Mouse (Mus musculus) heart, embryonic 10.5 days (tissue): Measurements from ENCODE around the gene Lgr4. TPM values are rescaled to one million over a fixed set of nuclear protein-coding genes. Genes with fewer than 3 reads are reported as not detected.
A peak's percentile ranks its signal among the peaks of the same experiment; 100 is the strongest.
"Not testable (repeated sequence)": the region's sequence is repeated elsewhere in the genome, so short reads cannot be mapped to it uniquely, and the experiment has no call there.

Experiments
- DNase-seq: peaks from one replicate; pipeline ENCODE4 v3.0.0-alpha.2; 2017; ENCODE audit warnings: low spot score
- H3K27ac ChIP-seq: fragments of 300-500 bp; sonication (generic); 2 replicates; pipeline ENCODE4 v1.5.1; 2016; ENCODE audit warnings: mild to moderate bottlenecking
- H3K27me3 ChIP-seq: fragments of 300-500 bp; sonication (generic); 2 replicates; pipeline ENCODE4 v1.6.1; 2016; ENCODE audit warnings: mild to moderate bottlenecking; ENCODE audit not compliant: poor library complexity, insufficient read depth, severe bottlenecking
- H3K36me3 ChIP-seq: fragments of 300-500 bp; sonication (generic); 2 replicates; pipeline ENCODE4 v1.6.1; 2016; ENCODE audit warnings: mild to moderate bottlenecking, moderate library complexity
- H3K4me1 ChIP-seq: fragments of 300-500 bp; sonication (generic); 2 replicates; pipeline ENCODE4 v1.6.1; 2016; ENCODE audit warnings: mild to moderate bottlenecking
- H3K4me3 ChIP-seq: fragments of 300-500 bp; sonication (generic); 2 replicates; pipeline ENCODE4 v1.5.1; 2016; ENCODE audit warnings: mild to moderate bottlenecking, moderate library complexity
- H3K9me3 ChIP-seq: fragments of 300-500 bp; sonication (generic); 2 replicates; pipeline ENCODE4 v1.6.1; 2016; ENCODE audit warnings: mild to moderate bottlenecking, moderate library complexity
- WGBS: fragments of 180-500 bp; shearing (Covaris S2); methylation state at CpG from one replicate; pipeline ENCODE4 v1.1.7; 2016; 5-methylcytosine and 5-hydroxymethylcytosine counted together
- polyA plus RNA-seq: library from polyadenylated mRNA; unstranded; fragments of >200 nt; fragmentation: Nextera tagmentation; extraction: Ambion mirVana; gene quantifications from 2 replicates; pipeline ENCODE4 v1.2.1, GENCODE M21; 2016

Gene Lgr4
- 10.2 and 12.7 TPM in 2 replicates for polyA plus RNA-seq

- Histone ChIP-seq H3K27me3 (no peaks in the 10 kb centered on the region), H3K27ac (peak within 1 kb of the TSS; percentile 99), H3K4me1 (peaks cover 34% of the 10 kb centered on the region), H3K9me3 (no peaks in the 10 kb centered on the region), H3K36me3 (no peaks in the 10 kb centered on the region), H3K4me3 (peak within 1 kb of the TSS; percentile 95)
- WGBS = under 1% methylated on average over 104 of the region's 111 CpGs
- peak; percentile 99 for DNase-seq
These were observed at the start of gene Lgr4 for GRCm38 (mm10) chr2:109917496-109918413. Lgr4 (plus strand) TSS chr2:109917647.

- WGBS = 70% methylated on average over 4 of the region's 4 CpGs
These were observed 38.0 kb upstream of the Lgr4 start for GRCm38 (mm10) chr2:109879429-109879828.

GRCm38 (mm10) chr2:109881111-109881510, 36.3 kb upstream of the Lgr4 start:
- no peaks in the 10 kb centered on the region for H3K4me1 ChIP-seq
- no peak overlapping the region for H3K27ac ChIP-seq
- WGBS = 50% methylated on average over 2 of the region's 2 CpGs
- no peak overlapping the region for H3K4me3 ChIP-seq
- no peaks in the 10 kb centered on the region for H3K9me3 ChIP-seq
- no peaks in the 10 kb centered on the region for H3K27me3 ChIP-seq
- no peak for DNase-seq
- H3K36me3 ChIP-seq = no peaks in the 10 kb centered on the region

More at GRCm38 (mm10) chr2:109879429-109879828, 38.0 kb upstream of the Lgr4 start:
- H3K27me3 ChIP-seq, H3K9me3 ChIP-seq, H3K27ac ChIP-seq, H3K4me1 ChIP-seq, H3K36me3 ChIP-seq, H3K4me3 ChIP-seq, DNase-seq: not testable (repeated sequence)

GRCm38 (mm10) chr2:109881625-109882024, 35.8 kb upstream of the Lgr4 start:
- H3K4me1 ChIP-seq = no peaks in the 10 kb centered on the region
- 53% methylated on average over 1 of the region's 1 CpGs for WGBS
- no peaks in the 10 kb centered on the region for H3K36me3 ChIP-seq
- H3K9me3 ChIP-seq = no peaks in the 10 kb centered on the region
- no peak for DNase-seq
- no peaks in the 10 kb centered on the region for H3K27me3 ChIP-seq
- no peak overlapping the region for H3K27ac ChIP-seq
- no peak overlapping the region for H3K4me3 ChIP-seq

GRCm38 (mm10) chr2:109884106-109884505, 33.3 kb upstream of the Lgr4 start:
- Histone ChIP-seq H3K27me3 (no peaks in the 10 kb centered on the region), H3K9me3 (no peaks in the 10 kb centered on the region), H3K4me1 (no peaks in the 10 kb centered on the region), H3K27ac (no peak overlapping the region), H3K36me3 (no peaks in the 10 kb centered on the region), H3K4me3 (no peak overlapping the region)
- no peak for DNase-seq
- 76% methylated on average over 4 of the region's 4 CpGs for WGBS

- Histone ChIP-seq H3K36me3 (no peaks in the 10 kb centered on the region), H3K27me3 (no peaks in the 10 kb centered on the region), H3K9me3 (no peaks in the 10 kb centered on the region), H3K4me1 (no peaks in the 10 kb centered on the region), H3K4me3 (no peak overlapping the region), H3K27ac (no peak overlapping the region)
- no peak for DNase-seq
- WGBS = 57% methylated on average over 4 of the region's 4 CpGs
These were observed 32.9 kb upstream of the Lgr4 start for GRCm38 (mm10) chr2:109884507-109884906.

GRCm38 (mm10) chr2:109890068-109890467, 27.4 kb upstream of the Lgr4 start:
- H3K4me3 ChIP-seq = peak overlapping the region; percentile 95
- H3K9me3 ChIP-seq = no peaks in the 10 kb centered on the region
- WGBS = 34% methylated on average over 4 of the region's 4 CpGs
- H3K4me1 ChIP-seq = peaks cover 7% of the 10 kb centered on the region; the same call in 1 of the 2 replicates
- H3K27me3 ChIP-seq = no peaks in the 10 kb centered on the region
- peak overlapping the region; percentile 99 for H3K27ac ChIP-seq
- DNase-seq = no peak
- peaks cover 10% of the 10 kb centered on the region for H3K36me3 ChIP-seq

GRCm38 (mm10) chr2:109890597-109890996, 26.9 kb upstream of the Lgr4 start, which contains the start of gene Lin7c:
Lin7c (plus strand) TSS chr2:109890853.
- Histone ChIP-seq H3K27ac (peak within 1 kb of the TSS; percentile 99), H3K4me3 (peak within 1 kb of the TSS; percentile 95), H3K9me3 (no peaks in the 10 kb centered on the region), H3K4me1 (peaks cover 7% of the 10 kb centered on the region; the same call in 1 of the 2 replicates), H3K27me3 (no peaks in the 10 kb centered on the region), H3K36me3 (peaks cover 15% of the 10 kb centered on the region)
- under 1% methylated on average over 42 of the region's 42 CpGs for WGBS
- DNase-seq = peak; percentile 98

GRCm38 (mm10) chr2:109891031-109891430, 26.4 kb upstream of the Lgr4 start:
- DNase-seq = peak; percentile 83

GRCm38 (mm10) chr2:109891471-109891870, 26.0 kb upstream of the Lgr4 start:
- H3K27me3 ChIP-seq = no peaks in the 10 kb centered on the region
- H3K27ac ChIP-seq = peak overlapping the region; percentile 99
- 48% methylated on average over 4 of the region's 4 CpGs for WGBS
- no peak for DNase-seq
- H3K9me3 ChIP-seq = no peaks in the 10 kb centered on the region
- H3K4me3 ChIP-seq = peak overlapping the region; percentile 95
- H3K36me3 ChIP-seq = peaks cover 24% of the 10 kb centered on the region
- peaks cover 7% of the 10 kb centered on the region; the same call in 1 of the 2 replicates for H3K4me1 ChIP-seq

More at GRCm38 (mm10) chr2:109891031-109891430, 26.4 kb upstream of the Lgr4 start:
- Histone ChIP-seq H3K4me1 (peaks cover 7% of the 10 kb centered on the region; the same call in 1 of the 2 replicates), H3K27ac (peak overlapping the region; percentile 99), H3K4me3 (peak overlapping the region; percentile 95), H3K36me3 (peaks cover 20% of the 10 kb centered on the region), H3K27me3 (no peaks in the 10 kb centered on the region), H3K9me3 (no peaks in the 10 kb centered on the region)
- WGBS = under 1% methylated on average over 34 of the region's 34 CpGs

GRCm38 (mm10) chr2:109896311-109896710, 21.1 kb upstream of the Lgr4 start:
- no peak for DNase-seq
- peaks cover 66% of the 10 kb centered on the region for H3K36me3 ChIP-seq
- no peak overlapping the region for H3K27ac ChIP-seq
- 86% methylated on average over 7 of the region's 7 CpGs for WGBS
- H3K27me3 ChIP-seq = no peaks in the 10 kb centered on the region
- H3K4me1 ChIP-seq = peaks cover 7% of the 10 kb centered on the region; the same call in 1 of the 2 replicates
- no peaks in the 10 kb centered on the region for H3K9me3 ChIP-seq
- H3K4me3 ChIP-seq = no peak overlapping the region

GRCm38 (mm10) chr2:109902869-109903268, 14.6 kb upstream of the Lgr4 start:
- Histone ChIP-seq H3K4me1 (no peaks in the 10 kb centered on the region), H3K27me3 (no peaks in the 10 kb centered on the region), H3K27ac (no peak overlapping the region), H3K9me3 (no peaks in the 10 kb centered on the region), H3K4me3 (no peak overlapping the region), H3K36me3 (peaks cover 39% of the 10 kb centered on the region)
- WGBS = 64% methylated on average over 7 of the region's 7 CpGs
- DNase-seq = no peak

GRCm38 (mm10) chr2:109904171-109904821, 13.2 kb upstream of the Lgr4 start:
- Histone ChIP-seq H3K9me3 (no peaks in the 10 kb centered on the region), H3K27me3 (no peaks in the 10 kb centered on the region), H3K36me3 (peaks cover 26% of the 10 kb centered on the region), H3K4me1 (no peaks in the 10 kb centered on the region), H3K27ac (no peak overlapping the region), H3K4me3 (no peak overlapping the region)
- WGBS = 1% methylated on average over 7 of the region's 7 CpGs
- DNase-seq = peak; percentile 82
